Mouse (Mus musculus) thymus, adult 2 months (tissue): ENCODE measurements around the gene Cdh18.

Source experiments
- CTCF ChIP-seq: fragments of 200-500 bp; IDR thresholded peaks from 2 replicates; pipeline ENCODE4 v1.5.1; 2012; ENCODE audit warnings: mild to moderate bottlenecking, control low read depth, low read length, moderate library complexity, borderline replicate concordance; ENCODE audit not compliant: control insufficient read depth, poor library complexity, insufficient read depth; ENCODE audit errors: extremely low read depth
- POLR2A ChIP-seq: fragments of 200-500 bp; IDR thresholded peaks from 2 replicates; pipeline ENCODE4 v1.6.1; 2012; ENCODE audit warnings: mild to moderate bottlenecking, low read length, control low read depth, moderate library complexity; ENCODE audit not compliant: control insufficient read depth, poor library complexity, insufficient read depth; ENCODE audit errors: extremely low read depth

- TF ChIP-seq POLR2A = no peak
- no peak for TF ChIP-seq CTCF
These were observed at the start of gene Cdh18 for GRCm38 (mm10) chr15:22548711-22549271.
